Mouse (Mus musculus) frontal cortex, adult 2 months (tissue): ENCODE measurements at regions not wholly inside any gene's neighbourhood (a gene's known extent, or its start where the extent isn't known, plus 50 kb on each side); places are given as distances from the start of the nearest gene placed in this dataset.

Experiments
- DNase-seq, 2 experiments: peaks; one replicate each; pipeline ENCODE4 v3.0.0; 2022; ENCODE audit warnings: low spot score in 1 of 2; ENCODE audit errors: extremely low spot score in 1 of 2

DNA sequence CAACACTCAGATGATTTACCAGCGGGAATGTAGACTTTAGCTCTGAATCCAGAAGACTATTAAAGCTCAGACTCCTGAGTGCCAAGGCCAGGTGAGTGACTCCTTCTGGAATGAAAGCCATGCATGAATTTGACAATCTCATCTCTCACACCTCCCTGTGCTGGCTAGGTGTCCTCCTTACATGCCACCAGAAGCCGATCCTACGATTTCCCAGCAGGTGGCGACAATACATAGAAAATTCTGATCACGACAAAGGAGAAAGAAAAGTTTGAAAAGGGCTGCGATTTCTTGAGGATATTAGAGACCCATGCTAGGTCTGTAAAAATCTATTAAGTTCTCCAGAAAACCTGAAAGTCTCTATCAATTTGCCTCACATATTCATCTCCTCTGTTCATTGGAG is 198.7 kb upstream of the Rasgrp1 start:
- DNase-seq = peak; percentile 62 to 90

DNA sequence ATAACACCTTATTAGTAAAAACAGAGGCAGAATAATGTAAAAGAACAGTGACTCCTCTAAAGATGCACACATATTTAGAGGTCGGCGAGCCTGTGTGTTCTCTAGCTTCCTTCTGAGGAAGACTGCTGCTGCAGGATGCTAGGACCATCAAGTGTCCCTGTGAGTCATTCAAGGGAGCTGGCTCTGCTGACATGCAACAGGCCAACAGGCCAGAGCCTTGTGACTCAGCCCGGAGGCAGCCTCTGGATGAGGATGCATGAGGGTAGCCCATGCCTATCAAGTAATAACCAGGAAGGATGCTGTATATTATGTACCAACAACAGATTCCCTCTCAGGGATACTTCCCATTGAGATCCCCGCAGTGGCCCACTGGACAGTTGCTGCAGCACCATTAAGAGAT is 199.5 kb upstream of the Rasgrp1 start:
- no peak for DNase-seq

GRCm38 (mm10) chr2:117543301-117543782 is 200.5 kb upstream of the Rasgrp1 start:
- peak in 1 of 2 experiments; percentile 2 for DNase-seq

- DNase-seq = no peak
These were observed 205.5 kb upstream of the Rasgrp1 start for GRCm38 (mm10) chr2:117548273-117548672.

DNA sequence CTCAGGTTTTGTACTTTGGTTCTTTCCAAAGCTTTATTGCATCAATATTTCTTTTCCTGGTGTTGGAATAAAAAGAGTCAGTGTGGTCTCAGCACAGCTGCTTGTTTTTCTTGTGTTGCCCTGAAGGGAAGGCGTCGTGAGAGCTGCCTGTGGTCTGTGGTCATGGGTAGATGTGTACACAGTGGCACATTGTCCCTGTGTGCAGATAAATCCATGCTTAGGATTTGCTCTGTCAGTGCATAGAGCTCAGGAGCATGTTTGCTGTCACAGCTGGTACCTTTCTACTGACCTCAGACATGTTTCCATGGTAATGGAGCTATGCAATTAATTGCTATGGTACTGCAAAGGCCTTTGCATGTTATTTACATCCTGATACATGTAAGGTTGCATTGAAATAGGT is 213.5 kb upstream of the Rasgrp1 start:
- no peak for DNase-seq

GRCm38 (mm10) chr2:117570987-117571386 is 228.2 kb upstream of the Rasgrp1 start:
- DNase-seq = no peak

- no peak for DNase-seq
These were observed 244.6 kb upstream of the Rasgrp1 start for GRCm38 (mm10) chr2:117587381-117587780.

GRCm38 (mm10) chr2:117595028-117595427 is 252.2 kb upstream of the Rasgrp1 start:
- no peak for DNase-seq

DNA sequence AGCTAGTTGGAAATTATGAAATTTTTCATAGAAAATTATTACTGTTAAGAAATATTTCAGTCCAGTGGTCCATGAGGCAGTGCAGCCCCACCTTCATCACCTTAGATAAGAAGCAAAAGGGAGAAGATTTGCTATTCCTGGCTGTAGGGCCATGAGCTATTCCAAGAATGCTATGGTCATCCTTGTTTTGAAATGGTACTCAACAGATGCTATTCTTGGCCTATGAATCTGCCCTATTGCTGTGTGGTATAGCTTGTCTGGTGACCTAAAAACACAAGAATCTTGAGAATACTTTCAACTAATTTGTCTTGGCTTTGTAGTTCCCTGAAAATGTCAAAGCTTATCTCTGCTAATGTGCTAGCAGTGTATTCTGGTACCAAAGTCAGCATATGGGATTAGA is 254.8 kb upstream of the Rasgrp1 start:
- no peak for DNase-seq

- DNase-seq = no peak
These were observed 272.0 kb upstream of the Rasgrp1 start for GRCm38 (mm10) chr2:117614772-117615171.

DNA sequence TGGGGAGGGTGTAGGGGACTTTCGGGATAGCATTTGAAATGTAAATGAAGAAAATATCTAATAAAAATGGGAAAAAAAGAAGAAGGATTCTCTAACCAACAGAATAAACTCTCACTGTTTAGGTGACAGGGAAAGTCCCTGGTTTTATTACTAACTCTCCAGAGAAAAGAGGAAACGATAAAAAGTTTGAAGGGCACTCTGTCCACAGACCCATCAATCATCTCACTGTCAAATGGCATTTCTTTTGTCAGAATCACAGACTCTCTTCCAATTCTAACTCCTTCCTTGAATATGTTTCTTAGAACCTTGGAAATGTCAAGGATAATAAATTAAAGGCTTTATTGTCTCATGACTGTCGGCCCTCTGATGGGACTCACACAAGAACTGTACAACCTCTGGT is 275.3 kb upstream of the Rasgrp1 start:
- no peak for DNase-seq

DNA sequence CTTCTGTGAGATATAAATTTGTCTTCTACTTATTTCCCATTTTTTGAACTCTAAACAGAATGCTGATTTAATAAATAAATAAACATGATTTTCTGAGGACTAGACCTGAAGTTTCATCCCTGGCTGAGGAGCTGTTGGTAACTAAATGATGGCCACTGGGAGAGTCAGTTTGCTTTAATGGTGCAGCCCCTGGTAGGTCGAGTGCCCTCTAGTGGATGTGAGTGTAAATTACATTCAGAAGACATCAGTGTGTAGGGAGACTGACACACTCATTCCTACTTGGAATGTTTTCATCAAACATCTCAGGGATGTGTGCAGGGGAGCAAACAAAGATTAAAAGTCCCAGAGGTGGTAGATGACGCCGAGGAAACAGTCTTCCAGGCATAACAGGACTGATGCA is 281.2 kb upstream of the Rasgrp1 start:
- DNase-seq = peak in 1 of 2 experiments; percentile 41

DNA sequence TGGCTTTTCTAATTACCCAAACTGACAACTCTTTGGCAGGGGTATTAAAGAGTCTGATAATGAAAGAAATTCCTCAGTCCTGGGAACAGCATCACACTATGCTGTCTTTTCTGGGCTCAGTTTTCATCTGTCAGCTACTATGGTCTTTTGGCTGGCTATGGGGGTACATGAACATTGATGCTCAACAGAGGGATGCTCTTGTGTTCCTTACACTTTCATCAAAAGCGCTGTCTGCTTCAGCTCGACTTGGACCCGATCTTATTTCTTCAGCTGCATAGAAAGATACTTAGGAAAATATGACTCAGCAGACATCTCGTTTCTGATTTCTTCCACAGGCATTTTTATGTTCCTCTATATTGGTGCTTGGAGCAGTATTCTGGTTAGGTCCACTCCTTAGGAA is 292.1 kb upstream of the Rasgrp1 start:
- DNase-seq = no peak

DNA sequence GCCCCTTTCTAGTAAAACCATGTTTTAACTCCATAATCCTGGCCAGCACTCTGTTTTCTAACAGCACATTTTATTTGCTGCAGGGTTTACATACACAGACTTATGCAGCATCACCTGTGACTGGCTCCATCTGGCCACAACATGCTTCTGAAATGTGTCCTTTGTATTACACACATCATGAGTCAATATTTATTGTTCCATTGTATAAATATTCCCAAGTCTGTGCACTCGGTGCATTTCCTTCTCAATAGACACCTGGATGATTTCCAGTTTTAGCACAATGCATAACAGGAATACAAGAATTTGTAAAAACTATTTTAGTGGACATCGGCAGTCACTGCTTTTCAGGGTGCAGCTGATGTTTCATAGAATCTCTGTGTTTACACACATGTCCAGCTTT is 294.6 kb upstream of the Rasgrp1 start:
- no peak for DNase-seq

GRCm38 (mm10) chr2:117652101-117652500 is 309.3 kb upstream of the Rasgrp1 start:
- DNase-seq = no peak

- DNase-seq = no peak
These were observed 309.8 kb upstream of the Rasgrp1 start for GRCm38 (mm10) chr2:117652647-117653046.

- DNase-seq = no peak
These were observed 313.9 kb upstream of the Rasgrp1 start for GRCm38 (mm10) chr2:117656546-117657175.

GRCm38 (mm10) chr2:117660217-117660924 is 317.6 kb upstream of the Rasgrp1 start:
- DNase-seq = no peak

- no peak for DNase-seq
These were observed 319.9 kb upstream of the Rasgrp1 start for GRCm38 (mm10) chr2:117662653-117663052.

GRCm38 (mm10) chr2:117666528-117666927 is 323.7 kb upstream of the Rasgrp1 start:
- DNase-seq = no peak

DNA sequence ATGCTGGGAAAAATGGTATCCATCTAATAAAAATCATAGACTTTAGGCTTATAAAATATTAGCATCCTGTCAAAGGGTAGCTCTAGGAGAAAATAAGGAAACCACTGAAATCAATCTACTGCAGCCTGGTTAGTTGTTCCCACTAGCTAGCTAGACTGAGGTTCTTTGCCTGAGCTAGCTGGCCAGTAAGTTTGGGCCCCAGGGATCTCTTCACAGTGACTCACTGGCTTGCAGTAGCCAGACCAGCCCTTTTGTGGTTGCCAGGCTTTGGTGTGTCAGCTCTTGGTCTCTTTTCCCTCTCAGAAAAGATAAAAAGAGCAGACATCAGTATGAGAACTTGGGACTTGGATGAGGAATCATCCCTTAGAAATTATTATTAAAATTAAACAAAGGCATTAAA is 325.3 kb upstream of the Rasgrp1 start:
- DNase-seq = no peak

GRCm38 (mm10) chr2:117674877-117675276 is 332.1 kb upstream of the Rasgrp1 start:
- DNase-seq = no peak
